In genomic region chr12:54999016-54999690, GRCm38 (mm10) we compare ENCODE assay signal across 8 mouse cellular contexts. TPM values are rescaled to one million over a fixed set of nuclear protein-coding genes. Genes with fewer than 3 reads are reported as not detected.
DNase-seq lines count a peak whose midpoint lies in the region; ATAC-seq and TF ChIP-seq lines count a peak whose summit lies in the region.
"Had no signal": no experiment of that assay in that cellular context is flagged by ENCODE, and none has a peak within 500 bp of the region (broad histone marks: within the 10 kb centered on the region; RNA-seq: fewer than 3 reads in every experiment).

No protein-coding gene starts in this region.

- WGBS in liver, embryonic 11.5 days, result 54% methylated on average over 14 of the region's 14 CpGs

- DNase-seq in liver, embryonic 11.5 days (ENCODE audit: low spot score), result no peak
- DNase-seq in skeletal muscle tissue, adult 2 months (ENCODE audit: low read depth, low spot score), result peak; percentile 21
- no peak for DNase-seq in left cerebral cortex, adult 2 months (ENCODE audit: extremely low spot score in 1 of 2, low spot score in 2 of 2)
- no peak for DNase-seq in embryo, embryonic 11 days
- DNase-seq in frontal cortex, postnatal 14 days (ENCODE audit: low spot score in 2 of 2), result no peak

- H3K9me3 ChIP-seq in E14TG2a.4 (ENCODE audit: low read length), result no peaks in the 10 kb centered on the region
- H3K9me3 ChIP-seq in liver, embryonic 11.5 days (ENCODE audit: control insufficient read depth, low read length), result no peaks in the 10 kb centered on the region
- H3K9me3 ChIP-seq: embryonic facial prominence, embryonic 13.5 days had no signal

- H3K27ac ChIP-seq in bone marrow macrophage, adult 2 months (ENCODE audit: insufficient read depth, low read depth, low read length), result peak overlapping the region; percentile 88
- no peak overlapping the region for H3K27ac ChIP-seq in liver, embryonic 11.5 days (ENCODE audit: low read depth, low read length)
- no peak overlapping the region for H3K27ac ChIP-seq in left cerebral cortex, adult 2 months
- H3K27ac ChIP-seq: embryonic facial prominence, embryonic 13.5 days had no signal

- peak overlapping the region; percentile 29; the same call in 1 of the 2 replicates for H3K4me2 ChIP-seq in liver, embryonic 11.5 days
- H3K4me2 ChIP-seq: embryonic facial prominence, embryonic 13.5 days had no signal

- intact Hi-C loops in left cerebral cortex, adult 2 months (cut with DNase I), result no loop called here

- ATAC-seq in liver, embryonic 11.5 days (replicated peaks; ENCODE audit: low FRiP score), result no peak

- peaks cover 38% of the 10 kb centered on the region for H3K27me3 ChIP-seq in E14TG2a.4 (ENCODE audit: insufficient read depth, low read length)
- H3K27me3 ChIP-seq in liver, embryonic 11.5 days (replicated peaks; ENCODE audit: control insufficient read depth, insufficient read depth, low read length), result no peaks in the 10 kb centered on the region
- H3K27me3 ChIP-seq: embryonic facial prominence, embryonic 13.5 days had no signal

- peaks cover 6% of the 10 kb centered on the region; the same call in 1 of the 2 replicates for H3K4me1 ChIP-seq in E14TG2a.4 (replicated peaks; ENCODE audit: low read depth, low read length)
- peaks cover 14% of the 10 kb centered on the region for H3K4me1 ChIP-seq in bone marrow macrophage, adult 2 months (ENCODE audit: control insufficient read depth, insufficient read depth, low read length)
- H3K4me1 ChIP-seq in liver, embryonic 11.5 days (replicated peaks; ENCODE audit: control insufficient read depth, insufficient read depth, low read length), result no peaks in the 10 kb centered on the region
- H3K4me1 ChIP-seq: embryonic facial prominence, embryonic 13.5 days had no signal

- H3K36me3 ChIP-seq in E14TG2a.4 (ENCODE audit: insufficient read depth, low read length), result no peaks in the 10 kb centered on the region
- no peaks in the 10 kb centered on the region for H3K36me3 ChIP-seq in liver, embryonic 11.5 days (ENCODE audit: control insufficient read depth, insufficient read depth, low read length)
- H3K36me3 ChIP-seq: embryonic facial prominence, embryonic 13.5 days had no signal

- TF ChIP-seq CTCF in E14TG2a.4 (conservative IDR thresholded peaks at IDR 0.05; ENCODE audit: low read length), result no peak
- TF ChIP-seq CTCF in bone marrow macrophage, adult 2 months (IDR thresholded peaks at IDR 0.05; ENCODE audit: low read depth, low read length), result no peak
- no peak for TF ChIP-seq CTCF in left cerebral cortex, adult 2 months (IDR thresholded peaks at IDR 0.05)

- no peak for TF ChIP-seq POLR2A in bone marrow macrophage, adult 2 months (IDR thresholded peaks at IDR 0.05; ENCODE audit: borderline replicate concordance, low read depth, low read length)

- 0 out of 2 replicates have a peak overlapping the region, but pooled peaks have one; percentile 12 for H3K9ac ChIP-seq in liver, embryonic 11.5 days (ENCODE audit: low read depth, low read length)
- H3K9ac ChIP-seq: embryonic facial prominence, embryonic 13.5 days had no signal

- peak overlapping the region; percentile 49 for H3K4me3 ChIP-seq in E14TG2a.4 (replicated peaks; ENCODE audit: low read length)
- H3K4me3 ChIP-seq in bone marrow macrophage, adult 2 months (ENCODE audit: insufficient read depth, low read length), result peak overlapping the region; percentile 54
- no peak overlapping the region for H3K4me3 ChIP-seq in liver, embryonic 11.5 days (ENCODE audit: low read depth, low read length)
- H3K4me3 ChIP-seq in left cerebral cortex, adult 2 months, result no peak overlapping the region
- H3K4me3 ChIP-seq: embryonic facial prominence, embryonic 13.5 days had no signal

RNA-seq across cellular contexts. Expression of gene Gm20403, which starts 12.8 kb away (rescaled TPM):
- not detected in 2 replicates for polyA plus RNA-seq in bone marrow macrophage, adult 2 months (2012; ENCODE audit: insufficient read depth, insufficient read length, missing spikeins)
- not detected in 2 replicates for polyA plus RNA-seq in liver, embryonic 11.5 days (2014; fragmentation: Nextera tagmentation; extraction: Ambion mirVana)
- not detected for total RNA-seq in left cerebral cortex, adult 2 months (2021)
- polyA plus RNA-seq: embryonic facial prominence, embryonic 13.5 days had no signal

RNA-seq across cellular contexts. Expression of gene Baz1a, which starts 15.0 kb away (rescaled TPM):
- 19.8 and 22.2 TPM in 2 replicates for polyA plus RNA-seq in bone marrow macrophage, adult 2 months (2012; ENCODE audit: insufficient read depth, insufficient read length, missing spikeins)
- polyA plus RNA-seq in liver, embryonic 11.5 days (2014; fragmentation: Nextera tagmentation; extraction: Ambion mirVana), result 46.4 and 49.1 TPM in 2 replicates
- total RNA-seq in left cerebral cortex, adult 2 months (2021), result 1 to 10 TPM; 5.1 to 7.0 TPM

Comparison
In these comparisons a context has a peak if more than half of its experiments do, and no peak if none do; other contexts are left out.
1. H3K4me3 ChIP-seq: peak in E14TG2a.4 (single experiment) and bone marrow macrophage, adult 2 months (single experiment); none in liver, embryonic 11.5 days (single experiment) and left cerebral cortex, adult 2 months (single experiment).